10 mouse cellular contexts compared by ENCODE assay signal in genomic region chr7:133037217-133037616, GRCm38 (mm10).
A peak's percentile ranks its signal among the peaks of the same experiment; 100 is the strongest.
DNase-seq lines count a peak whose midpoint lies in the region; ATAC-seq lines count a peak whose summit lies in the region.
"Had no signal": no experiment of that assay in that cellular context is flagged by ENCODE, and none has a peak within 500 bp of the region (broad histone marks: within the 10 kb centered on the region; RNA-seq: fewer than 3 reads in every experiment).

No protein-coding gene starts in this region.

- H3K4me1 ChIP-seq in lung, embryonic 16.5 days (replicated peaks; ENCODE audit: control insufficient read depth, insufficient read depth, low read length) = peaks cover 62% of the 10 kb centered on the region
- peaks cover 89% of the 10 kb centered on the region for H3K4me1 ChIP-seq in embryonic facial prominence, embryonic 13.5 days
- peaks cover 74% of the 10 kb centered on the region for H3K4me1 ChIP-seq in intestine, embryonic 15.5 days (replicated peaks)
- peaks cover 29% of the 10 kb centered on the region for H3K4me1 ChIP-seq in neural tube, embryonic 11.5 days (ENCODE audit: control insufficient read depth, insufficient read depth, low read length)

- no peaks in the 10 kb centered on the region for H3K36me3 ChIP-seq in lung, embryonic 16.5 days (ENCODE audit: control insufficient read depth, insufficient read depth, low read length)
- no peaks in the 10 kb centered on the region for H3K36me3 ChIP-seq in embryonic facial prominence, embryonic 13.5 days
- H3K36me3 ChIP-seq in intestine, embryonic 15.5 days = no peaks in the 10 kb centered on the region
- no peaks in the 10 kb centered on the region for H3K36me3 ChIP-seq in neural tube, embryonic 11.5 days (ENCODE audit: control insufficient read depth, insufficient read depth, low read length)
- H3K36me3 ChIP-seq: liver, embryonic 15.5 days had no signal

- 0 out of 2 replicates have a peak, but pooled peaks have one; percentile 41 for ATAC-seq in lung, embryonic 16.5 days (ENCODE audit: low read depth)
- no peak for ATAC-seq in embryonic facial prominence, embryonic 13.5 days (ENCODE audit: insufficient number of reproducible peaks, insufficient read depth, low FRiP score, low TSS enrichment, low read depth)
- no peak for ATAC-seq in intestine, embryonic 15.5 days
- no peak for ATAC-seq in neural tube, embryonic 11.5 days (ENCODE audit: insufficient read depth, low FRiP score, low TSS enrichment)

- no peaks in the 10 kb centered on the region for H3K9me3 ChIP-seq in lung, embryonic 16.5 days (ENCODE audit: control insufficient read depth, low read length)
- H3K9me3 ChIP-seq in embryonic facial prominence, embryonic 13.5 days = no peaks in the 10 kb centered on the region
- H3K9me3 ChIP-seq in intestine, embryonic 15.5 days = no peaks in the 10 kb centered on the region
- no peaks in the 10 kb centered on the region for H3K9me3 ChIP-seq in neural tube, embryonic 11.5 days (ENCODE audit: control insufficient read depth, low read length)
- H3K9me3 ChIP-seq: liver, embryonic 15.5 days had no signal

- H3K4me2 ChIP-seq in lung, embryonic 16.5 days (ENCODE audit: low read depth, low read length) = peak overlapping the region; percentile 17; the same call in 1 of the 2 replicates
- no peak overlapping the region for H3K4me2 ChIP-seq in embryonic facial prominence, embryonic 13.5 days
- no peak overlapping the region for H3K4me2 ChIP-seq in intestine, embryonic 15.5 days (replicated peaks)
- no peak overlapping the region for H3K4me2 ChIP-seq in neural tube, embryonic 11.5 days (ENCODE audit: low read depth)
- H3K4me2 ChIP-seq: liver, embryonic 15.5 days had no signal

- H3K9ac ChIP-seq in lung, embryonic 16.5 days (ENCODE audit: low read length) = no peak overlapping the region
- no peak overlapping the region for H3K9ac ChIP-seq in embryonic facial prominence, embryonic 13.5 days
- no peak overlapping the region for H3K9ac ChIP-seq in intestine, embryonic 15.5 days
- no peak overlapping the region for H3K9ac ChIP-seq in neural tube, embryonic 11.5 days (ENCODE audit: low read length)
- H3K9ac ChIP-seq: liver, embryonic 15.5 days had no signal

- DNase-seq in lung, postnatal 14 days = no peak
- peak; percentile 44 for DNase-seq in neural tube, embryonic 11.5 days (ENCODE audit: low spot score)
- DNase-seq in urinary bladder, adult 18-20 months (ENCODE audit: low spot score in 2 of 2) = no peak
- no peak for DNase-seq in urinary bladder, postnatal 10 days (ENCODE audit: low spot score)
- DNase-seq in urinary bladder, postnatal 25 days (ENCODE audit: low spot score) = no peak
- DNase-seq: thymus, adult 18-20 months had no signal

- H3K27ac ChIP-seq in lung, embryonic 16.5 days (ENCODE audit: low read length) = peak overlapping the region; percentile 79
- H3K27ac ChIP-seq in embryonic facial prominence, embryonic 13.5 days = peak overlapping the region; percentile 29; the same call in 1 of the 2 replicates
- H3K27ac ChIP-seq in intestine, embryonic 15.5 days = peak overlapping the region; percentile 66
- H3K27ac ChIP-seq in neural tube, embryonic 11.5 days (ENCODE audit: low read depth, low read length) = no peak overlapping the region
- H3K27ac ChIP-seq: liver, embryonic 15.5 days had no signal

- WGBS in lung, embryonic 16.5 days = 54% methylated on average over 5 of the region's 5 CpGs
- WGBS in embryonic facial prominence, embryonic 13.5 days = 29% methylated on average over 5 of the region's 5 CpGs
- 47% methylated on average over 5 of the region's 5 CpGs for WGBS in intestine, embryonic 15.5 days
- 19% methylated on average over 5 of the region's 5 CpGs for WGBS in neural tube, embryonic 11.5 days

- H3K4me3 ChIP-seq in lung, embryonic 16.5 days (ENCODE audit: low read length) = no peak overlapping the region
- no peak overlapping the region for H3K4me3 ChIP-seq in embryonic facial prominence, embryonic 13.5 days
- H3K4me3 ChIP-seq in intestine, embryonic 15.5 days (replicated peaks) = no peak overlapping the region
- H3K4me3 ChIP-seq in neural tube, embryonic 11.5 days (ENCODE audit: low read depth, low read length) = no peak overlapping the region
- H3K4me3 ChIP-seq: liver, embryonic 15.5 days had no signal

- no peaks in the 10 kb centered on the region for H3K27me3 ChIP-seq in lung, embryonic 16.5 days (ENCODE audit: control insufficient read depth, insufficient read depth, low read depth, low read length)
- H3K27me3 ChIP-seq in embryonic facial prominence, embryonic 13.5 days = no peaks in the 10 kb centered on the region
- H3K27me3 ChIP-seq in intestine, embryonic 15.5 days (replicated peaks) = no peaks in the 10 kb centered on the region
- no peaks in the 10 kb centered on the region for H3K27me3 ChIP-seq in neural tube, embryonic 11.5 days (ENCODE audit: control insufficient read depth, insufficient read depth, low read length)
- H3K27me3 ChIP-seq: liver, embryonic 15.5 days had no signal
